Mouse (Mus musculus): ENCODE data around the gene Arhgap28. TPM values are rescaled to one million over a fixed set of nuclear protein-coding genes. Genes with fewer than 3 reads are reported as not detected.

The Arhgap28 gene
- polyA plus RNA-seq, 1 experiment from 2014 or later = 66.3 TPM

DNA sequence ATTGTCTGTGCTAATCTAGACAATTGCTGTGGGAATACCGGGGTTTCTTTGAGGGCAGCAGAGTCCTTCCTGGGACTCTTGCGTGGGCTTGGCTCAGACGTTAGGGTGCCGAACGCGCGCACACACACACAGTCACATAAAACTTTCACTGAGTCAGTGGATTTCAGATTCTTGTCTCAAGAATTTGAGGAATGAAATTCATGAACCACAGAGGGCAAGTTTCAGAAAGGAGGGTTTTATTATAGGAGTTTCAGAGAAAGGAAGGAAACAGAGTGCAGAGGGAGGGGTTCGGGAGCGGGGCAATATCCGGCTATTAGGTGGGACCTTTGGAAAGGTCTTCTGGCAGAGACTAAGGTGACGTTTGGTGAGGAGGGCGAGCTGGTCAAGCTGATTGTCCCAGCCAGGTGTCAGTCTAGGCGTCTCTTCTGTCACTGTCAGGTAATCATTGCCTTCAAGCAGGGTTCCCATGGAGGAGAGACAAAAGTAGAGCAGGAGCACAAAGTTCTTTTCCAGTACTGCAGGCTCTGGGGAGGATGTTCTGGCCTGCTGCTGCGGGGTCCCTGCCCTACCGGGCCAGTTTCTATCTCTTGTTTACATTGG is 15.6 kb upstream of the Arhgap28 start:
- WGBS = 76% methylated on average over 15 of the region's 15 CpGs
- Histone ChIP-seq H3K4me2 (ENCODE audit: low read depth, severe bottlenecking) (no peak overlapping the region), H3K27me3 (ENCODE audit: control insufficient read depth, insufficient read depth, low read length) (no peaks in the 10 kb centered on the region), H3K36me3 (ENCODE audit: control insufficient read depth, insufficient read depth, low read length) (no peaks in the 10 kb centered on the region), H3K9ac (ENCODE audit: low read length) (no peak overlapping the region), H3K4me3 (ENCODE audit: low read depth, low read length) (no peak overlapping the region), H3K4me1 (ENCODE audit: control insufficient read depth, insufficient read depth, low read length) (no peaks in the 10 kb centered on the region; the same call in 1 of the 2 replicates), H3K9me3 (ENCODE audit: control insufficient read depth, low read length) (no peaks in the 10 kb centered on the region), H3K27ac (replicated peaks; ENCODE audit: low read depth, low read length) (no peak overlapping the region)
- DNase-seq (ENCODE audit: low spot score) = no peak
- ATAC-seq (ENCODE audit: insufficient number of reproducible peaks, low FRiP score, low TSS enrichment, low read depth) = no peak

DNA sequence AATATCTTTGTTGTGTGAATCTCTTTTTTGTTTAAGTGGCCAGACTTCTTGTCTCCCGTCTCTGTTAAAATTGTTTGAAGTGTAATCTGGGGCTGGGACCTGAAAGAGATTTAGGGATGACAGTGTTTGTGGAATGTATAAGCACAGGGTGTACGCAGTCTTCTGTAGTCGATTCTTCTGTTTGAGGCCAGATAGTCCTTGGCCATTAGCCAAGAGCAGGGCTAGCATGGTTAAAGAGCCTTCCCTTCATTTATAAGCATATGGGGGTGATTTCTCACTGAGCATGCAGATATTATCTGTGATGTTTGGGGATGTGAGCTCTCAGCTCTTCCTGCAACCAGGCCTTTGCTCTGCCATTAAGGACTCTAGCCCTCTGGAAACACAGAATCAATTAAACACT is 13.2 kb upstream of the Arhgap28 start:
- H3K27ac ChIP-seq (replicated peaks; ENCODE audit: low read depth, low read length) = no peak overlapping the region
- DNase-seq (ENCODE audit: low spot score) (no peak), ATAC-seq (ENCODE audit: insufficient number of reproducible peaks, low FRiP score, low TSS enrichment, low read depth) (no peak)
- WGBS = 70% methylated on average over 3 of the region's 3 CpGs
- H3K27me3 ChIP-seq (ENCODE audit: control insufficient read depth, insufficient read depth, low read length) = no peaks in the 10 kb centered on the region
- H3K4me1 ChIP-seq (ENCODE audit: control insufficient read depth, insufficient read depth, low read length) = no peaks in the 10 kb centered on the region; the same call in 1 of the 2 replicates
- no peak overlapping the region for H3K9ac ChIP-seq (ENCODE audit: low read length)
- no peak overlapping the region for H3K4me2 ChIP-seq (ENCODE audit: low read depth, severe bottlenecking)
- H3K36me3 ChIP-seq (ENCODE audit: control insufficient read depth, insufficient read depth, low read length) = no peaks in the 10 kb centered on the region
- H3K9me3 ChIP-seq (ENCODE audit: control insufficient read depth, low read length) = no peaks in the 10 kb centered on the region
- H3K4me3 ChIP-seq (ENCODE audit: low read depth, low read length) = no peak overlapping the region

DNA sequence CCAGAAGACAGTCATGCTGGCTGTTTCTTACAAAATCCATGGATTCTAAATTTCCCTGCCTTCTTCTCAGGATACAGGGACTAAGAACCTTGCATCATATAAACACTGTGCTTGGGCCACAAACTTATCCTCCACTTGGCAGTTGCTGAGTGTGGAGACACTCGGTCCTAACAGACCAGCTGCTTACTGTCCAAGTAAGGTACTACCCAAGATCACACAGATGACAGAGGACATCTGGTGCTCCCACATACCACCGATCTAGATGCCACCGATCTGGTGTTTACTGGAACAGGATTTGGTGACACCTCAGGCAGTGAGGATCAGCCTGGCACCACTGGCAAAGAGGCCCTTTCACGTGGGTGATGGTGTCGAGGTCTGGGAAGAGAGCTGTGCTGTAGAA is 7.7 kb upstream of the Arhgap28 start:
- Histone ChIP-seq H3K36me3 (ENCODE audit: control insufficient read depth, insufficient read depth, low read length) (no peaks in the 10 kb centered on the region), H3K4me1 (ENCODE audit: control insufficient read depth, insufficient read depth, low read length) (no peaks in the 10 kb centered on the region), H3K27ac (replicated peaks; ENCODE audit: low read depth, low read length) (no peak overlapping the region), H3K9me3 (ENCODE audit: control insufficient read depth, low read length) (no peaks in the 10 kb centered on the region), H3K9ac (ENCODE audit: low read length) (no peak overlapping the region), H3K4me3 (ENCODE audit: low read depth, low read length) (no peak overlapping the region), H3K27me3 (ENCODE audit: control insufficient read depth, insufficient read depth, low read length) (no peaks in the 10 kb centered on the region), H3K4me2 (ENCODE audit: low read depth, severe bottlenecking) (no peak overlapping the region)
- 93% methylated on average over 5 of the region's 5 CpGs for WGBS
- no peak for DNase-seq (ENCODE audit: low spot score)
- no peak for ATAC-seq (ENCODE audit: insufficient number of reproducible peaks, low FRiP score, low TSS enrichment, low read depth)

DNA sequence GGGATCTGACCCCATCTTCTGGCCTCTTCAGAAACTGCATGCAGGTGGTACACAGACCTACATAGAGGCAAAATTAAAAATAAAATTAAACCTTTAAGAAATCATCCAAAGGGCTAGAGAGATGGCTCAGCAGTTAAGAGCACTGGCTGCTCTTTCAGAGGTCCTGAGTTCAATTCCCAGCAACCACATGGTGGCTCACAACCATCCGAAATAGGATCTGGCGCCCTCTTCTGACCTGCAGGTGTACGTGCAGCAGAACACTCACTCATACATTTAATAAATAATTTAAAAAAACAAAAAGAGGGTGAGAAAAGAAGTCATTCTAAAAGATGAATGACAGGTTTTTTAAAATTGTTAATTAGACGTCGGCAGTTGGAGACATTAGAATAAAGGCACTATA is 6.1 kb upstream of the Arhgap28 start:
- Histone ChIP-seq H3K27me3 (ENCODE audit: control insufficient read depth, insufficient read depth, low read length) (no peaks in the 10 kb centered on the region), H3K9me3 (ENCODE audit: control insufficient read depth, low read length) (no peaks in the 10 kb centered on the region), H3K27ac (replicated peaks; ENCODE audit: low read depth, low read length) (no peak overlapping the region), H3K4me3 (ENCODE audit: low read depth, low read length) (no peak overlapping the region), H3K4me2 (ENCODE audit: low read depth, severe bottlenecking) (no peak overlapping the region), H3K9ac (ENCODE audit: low read length) (no peak overlapping the region), H3K36me3 (ENCODE audit: control insufficient read depth, insufficient read depth, low read length) (no peaks in the 10 kb centered on the region), H3K4me1 (ENCODE audit: control insufficient read depth, insufficient read depth, low read length) (peaks cover 4% of the 10 kb centered on the region; the same call in 1 of the 2 replicates)
- WGBS = 95% methylated on average over 5 of the region's 5 CpGs
- DNase-seq (ENCODE audit: low spot score) = no peak
- ATAC-seq (ENCODE audit: insufficient number of reproducible peaks, low FRiP score, low TSS enrichment, low read depth) = no peak

DNA sequence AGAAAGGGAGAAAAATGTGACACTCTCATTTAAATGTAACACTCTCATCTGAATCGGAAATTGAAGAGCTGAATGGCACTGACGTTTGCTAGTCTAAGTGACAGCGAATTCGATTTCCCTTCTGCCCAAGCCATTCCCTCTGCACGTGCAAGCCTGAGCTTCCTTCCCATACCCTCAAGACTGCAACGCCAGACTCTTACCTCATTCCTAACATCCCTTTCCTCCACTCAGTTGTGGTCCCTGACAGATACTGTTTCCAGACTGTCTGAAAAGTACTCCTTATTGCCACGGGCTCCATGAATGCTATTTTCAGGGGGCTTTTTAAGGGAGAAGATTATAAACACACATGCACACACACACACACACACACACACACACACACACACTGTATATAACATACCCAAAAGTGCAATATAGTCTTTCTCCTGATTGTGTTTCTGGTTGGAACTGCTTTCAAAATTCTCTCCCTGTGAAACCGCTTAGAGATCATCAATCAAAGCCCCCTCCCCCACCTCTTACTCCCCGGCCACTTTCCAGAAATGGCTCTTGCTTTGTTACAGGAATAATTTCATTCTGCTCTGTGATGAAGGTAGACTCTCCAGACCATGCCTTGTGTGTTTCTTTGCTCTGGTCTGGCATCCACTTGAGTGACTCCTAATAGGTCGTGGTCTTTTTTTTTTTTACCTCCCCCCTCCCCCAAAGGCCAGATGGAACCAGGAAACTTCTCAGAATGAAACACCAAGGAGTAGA is 836 bp upstream of the Arhgap28 start:
- peak overlapping the region; percentile 68 for H3K4me2 ChIP-seq (ENCODE audit: low read depth, severe bottlenecking)
- H3K9ac ChIP-seq (ENCODE audit: low read length) = peak overlapping the region; percentile 86
- H3K27me3 ChIP-seq (ENCODE audit: control insufficient read depth, insufficient read depth, low read length) = no peaks in the 10 kb centered on the region
- ATAC-seq (ENCODE audit: insufficient number of reproducible peaks, low FRiP score, low TSS enrichment, low read depth) = peak; percentile 33; the same call in 1 of the 2 replicates
- H3K36me3 ChIP-seq (ENCODE audit: control insufficient read depth, insufficient read depth, low read length) = no peaks in the 10 kb centered on the region
- WGBS = 1% methylated on average over 10 of the region's 10 CpGs
- H3K4me1 ChIP-seq (ENCODE audit: control insufficient read depth, insufficient read depth, low read length) = peaks cover 21% of the 10 kb centered on the region
- H3K4me3 ChIP-seq (ENCODE audit: low read depth, low read length) = peak overlapping the region; percentile 67
- peak; percentile 38 for DNase-seq (ENCODE audit: low spot score)
- H3K27ac ChIP-seq (replicated peaks; ENCODE audit: low read depth, low read length) = peak overlapping the region; percentile 91
- no peaks in the 10 kb centered on the region for H3K9me3 ChIP-seq (ENCODE audit: control insufficient read depth, low read length)

DNA sequence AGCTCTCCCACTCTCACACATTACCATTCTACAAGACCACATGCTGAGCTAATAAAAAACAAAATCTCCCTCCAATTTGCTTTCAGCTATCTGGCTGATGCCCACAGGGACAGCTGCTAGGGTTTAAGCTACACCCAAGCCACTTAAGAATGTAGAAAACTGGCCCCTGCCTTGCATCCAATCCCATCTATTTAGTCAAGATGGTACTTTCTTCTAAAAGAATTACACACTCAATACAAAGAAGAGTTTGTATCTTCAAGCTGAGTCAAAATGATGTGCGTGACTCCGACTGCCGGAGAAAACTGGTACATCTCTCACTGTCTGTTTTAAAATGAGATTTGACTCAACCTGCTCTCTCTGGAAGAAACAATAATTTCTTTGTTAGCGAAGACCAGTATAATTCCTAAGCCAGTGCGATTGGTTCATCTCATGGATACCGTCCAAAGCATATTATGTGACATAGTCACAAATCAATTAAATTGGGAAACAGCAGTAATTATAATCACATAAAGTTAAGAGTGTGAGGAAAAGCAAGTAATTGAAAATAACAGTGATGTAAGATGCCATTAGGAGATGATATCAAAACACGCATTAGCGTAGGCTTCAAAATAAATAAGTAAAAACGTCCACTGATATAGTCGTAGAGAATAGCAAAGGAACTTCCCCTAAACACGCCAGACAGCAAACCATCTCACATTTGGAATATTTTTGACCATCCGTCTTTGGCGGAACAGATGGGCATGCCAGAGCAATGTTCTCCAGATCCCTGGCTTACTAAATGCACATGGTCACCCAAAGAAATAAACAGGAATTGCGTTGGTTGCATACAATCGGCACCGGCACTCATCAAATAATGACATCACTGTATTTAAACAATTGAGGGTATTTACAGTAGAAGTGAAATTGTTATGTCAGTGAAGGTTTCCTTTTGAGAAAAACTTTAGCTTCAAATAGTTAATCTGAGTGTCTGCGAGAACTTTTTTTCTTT is 1.0 kb downstream of the Arhgap28 start:
- H3K4me1 ChIP-seq (ENCODE audit: control insufficient read depth, insufficient read depth, low read length) = peaks cover 27% of the 10 kb centered on the region
- H3K27ac ChIP-seq (replicated peaks; ENCODE audit: low read depth, low read length) = peak overlapping the region; percentile 91; the same call in 1 of the 2 replicates
- no peak for DNase-seq (ENCODE audit: low spot score)
- WGBS = 33% methylated on average over 17 of the region's 17 CpGs
- ATAC-seq (ENCODE audit: insufficient number of reproducible peaks, low FRiP score, low TSS enrichment, low read depth) = no peak
- no peak overlapping the region for H3K9ac ChIP-seq (ENCODE audit: low read length)
- H3K9me3 ChIP-seq (ENCODE audit: control insufficient read depth, low read length) = no peaks in the 10 kb centered on the region
- peak overlapping the region; percentile 68 for H3K4me2 ChIP-seq (ENCODE audit: low read depth, severe bottlenecking)
- H3K27me3 ChIP-seq (ENCODE audit: control insufficient read depth, insufficient read depth, low read length) = no peaks in the 10 kb centered on the region
- no peaks in the 10 kb centered on the region for H3K36me3 ChIP-seq (ENCODE audit: control insufficient read depth, insufficient read depth, low read length)
- H3K4me3 ChIP-seq (ENCODE audit: low read depth, low read length) = peak overlapping the region; percentile 67

DNA sequence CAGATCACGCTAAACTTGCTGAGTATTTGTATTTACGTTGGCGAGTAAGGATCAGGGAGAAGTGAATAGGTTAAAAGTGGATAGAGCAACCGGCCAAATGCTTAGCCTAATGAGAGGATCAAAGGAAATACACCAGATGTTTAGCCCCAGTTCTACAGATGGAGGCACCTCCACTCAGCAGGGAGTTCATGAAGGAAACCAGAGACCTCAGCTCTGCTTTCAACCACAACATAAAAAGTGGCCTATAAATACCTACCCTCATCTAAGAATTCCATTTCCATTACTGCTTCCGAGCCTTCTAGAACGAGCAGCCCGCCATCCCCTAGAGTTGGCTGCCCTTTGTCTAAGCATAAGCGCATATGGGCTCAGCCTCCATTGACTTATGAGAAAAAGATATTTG is 4.1 kb downstream of the Arhgap28 start:
- DNase-seq (ENCODE audit: low spot score) (peak; percentile 62), ATAC-seq (ENCODE audit: insufficient number of reproducible peaks, low FRiP score, low TSS enrichment, low read depth) (peak; percentile 29)
- Histone ChIP-seq H3K4me2 (ENCODE audit: low read depth, severe bottlenecking) (peak overlapping the region; percentile 14; the same call in 1 of the 2 replicates), H3K36me3 (ENCODE audit: control insufficient read depth, insufficient read depth, low read length) (no peaks in the 10 kb centered on the region), H3K27ac (replicated peaks; ENCODE audit: low read depth, low read length) (peak overlapping the region; percentile 43), H3K9ac (ENCODE audit: low read length) (no peak overlapping the region), H3K27me3 (ENCODE audit: control insufficient read depth, insufficient read depth, low read length) (no peaks in the 10 kb centered on the region), H3K4me3 (ENCODE audit: low read depth, low read length) (no peak overlapping the region), H3K4me1 (ENCODE audit: control insufficient read depth, insufficient read depth, low read length) (peaks cover 32% of the 10 kb centered on the region), H3K9me3 (ENCODE audit: control insufficient read depth, low read length) (no peaks in the 10 kb centered on the region)
- WGBS = 11% methylated on average over 8 of the region's 8 CpGs

DNA sequence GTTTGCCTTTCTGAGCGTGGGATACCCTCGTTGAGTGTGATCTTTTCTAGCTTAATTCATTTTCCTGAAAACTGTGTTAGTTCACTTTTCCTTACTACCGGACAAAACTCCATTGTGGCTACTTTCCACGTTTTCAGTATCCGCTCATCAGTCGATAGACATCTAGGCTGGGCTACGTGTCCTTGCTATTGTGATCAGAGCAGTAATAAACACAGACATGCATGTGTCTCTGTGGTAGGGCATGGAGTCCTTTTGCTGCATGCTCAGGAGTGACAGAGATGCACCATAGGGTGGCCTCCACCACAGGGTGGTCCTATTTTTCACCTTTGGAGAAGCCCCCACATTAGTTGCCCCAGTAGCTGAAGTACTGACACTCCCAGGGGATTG is 7.2 kb downstream of the Arhgap28 start:
- Histone ChIP-seq H3K4me1 (ENCODE audit: control insufficient read depth, insufficient read depth, low read length) (peaks cover 21% of the 10 kb centered on the region), H3K4me3 (ENCODE audit: low read depth, low read length) (no peak overlapping the region), H3K36me3 (ENCODE audit: control insufficient read depth, insufficient read depth, low read length) (no peaks in the 10 kb centered on the region), H3K27ac (replicated peaks; ENCODE audit: low read depth, low read length) (no peak overlapping the region), H3K27me3 (ENCODE audit: control insufficient read depth, insufficient read depth, low read length) (no peaks in the 10 kb centered on the region), H3K4me2 (ENCODE audit: low read depth, severe bottlenecking) (no peak overlapping the region), H3K9me3 (ENCODE audit: control insufficient read depth, low read length) (no peaks in the 10 kb centered on the region), H3K9ac (ENCODE audit: low read length) (no peak overlapping the region)
- ATAC-seq (ENCODE audit: insufficient number of reproducible peaks, low FRiP score, low TSS enrichment, low read depth) (no peak), DNase-seq (ENCODE audit: low spot score) (no peak)
- WGBS = 74% methylated on average over 7 of the region's 7 CpGs

All from limb, embryonic 11.5 days (tissue).